8 mouse cellular contexts compared by ENCODE assay signal in the genomic region with DNA sequence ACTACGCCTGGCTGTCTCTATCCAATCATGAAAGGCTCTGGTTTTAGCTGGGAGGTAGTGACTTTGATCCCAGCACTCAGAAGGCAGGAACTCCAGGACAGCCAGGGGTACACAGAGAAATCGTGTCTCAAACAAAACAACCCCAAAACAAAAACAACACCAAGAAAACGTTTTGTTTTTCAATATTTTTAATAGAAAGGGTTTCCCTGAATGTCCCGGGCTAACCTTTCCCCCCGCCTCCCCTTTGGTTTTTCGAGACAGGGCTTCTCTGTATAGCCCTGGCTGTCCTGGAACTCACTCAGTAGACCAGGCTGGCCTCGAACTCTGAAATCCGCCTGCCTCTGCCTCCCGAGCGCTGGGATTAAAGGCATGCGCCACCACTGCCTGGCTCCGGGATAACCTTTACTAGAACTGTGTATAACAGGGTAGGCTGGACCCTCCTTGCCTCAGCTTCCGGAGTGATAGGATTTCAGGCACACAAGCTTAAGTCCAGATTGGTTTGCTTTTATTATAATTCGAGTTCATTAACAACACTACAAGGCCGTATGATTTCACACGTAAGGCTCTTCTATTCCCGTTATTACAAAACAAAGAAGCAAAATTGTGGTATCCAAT. TPM values are rescaled to one million over a fixed set of nuclear protein-coding genes. Genes with fewer than 3 reads are reported as not detected.
DNase-seq lines count a peak whose midpoint lies in the region; ATAC-seq lines count a peak whose summit lies in the region.

No protein-coding gene starts in this region.

- H3K9me3 ChIP-seq in heart, embryonic 13.5 days, result no peaks in the 10 kb centered on the region
- H3K9me3 ChIP-seq in forebrain, embryonic 11.5 days (ENCODE audit: control insufficient read depth, low read length), result no peaks in the 10 kb centered on the region; the same call in 1 of the 2 replicates
- no peaks in the 10 kb centered on the region for H3K9me3 ChIP-seq in limb, embryonic 15.5 days
- no peaks in the 10 kb centered on the region for H3K9me3 ChIP-seq in stomach, embryonic 14.5 days (ENCODE audit: control insufficient read depth, low read depth, low read length)

- H3K27ac ChIP-seq in heart, embryonic 13.5 days (replicated peaks), result peak overlapping the region; percentile 100
- H3K27ac ChIP-seq in forebrain, embryonic 11.5 days (ENCODE audit: low read depth, low read length), result peak overlapping the region; percentile 99
- H3K27ac ChIP-seq in limb, embryonic 15.5 days, result peak overlapping the region; percentile 100; the same call in 1 of the 2 replicates
- peak overlapping the region; percentile 100; the same call in 1 of the 2 replicates for H3K27ac ChIP-seq in stomach, embryonic 14.5 days (ENCODE audit: low read length)

- intact Hi-C loops in heart, postnatal 25 days (cut with DNase I), result loop anchor here (5.0 kb wide), 1 partner anchor 79 kb away; no protein-coding TSS in a partner anchor

- peaks cover 33% of the 10 kb centered on the region for H3K4me1 ChIP-seq in heart, embryonic 13.5 days
- 0 out of 2 replicates have a peak, but pooled peaks cover 5% of the 10 kb centered on the region for H3K4me1 ChIP-seq in forebrain, embryonic 11.5 days (replicated peaks; ENCODE audit: control insufficient read depth, insufficient read depth, low read length)
- H3K4me1 ChIP-seq in limb, embryonic 15.5 days, result peaks cover 29% of the 10 kb centered on the region
- peaks cover 18% of the 10 kb centered on the region for H3K4me1 ChIP-seq in stomach, embryonic 14.5 days (ENCODE audit: control insufficient read depth, insufficient read depth, low read length)

- WGBS in heart, embryonic 13.5 days, result 53% methylated on average over 17 of the region's 17 CpGs
- 69% methylated on average over 17 of the region's 17 CpGs for WGBS in forebrain, embryonic 11.5 days
- 58% methylated on average over 17 of the region's 17 CpGs for WGBS in limb, embryonic 15.5 days
- 55% methylated on average over 17 of the region's 17 CpGs for WGBS in stomach, embryonic 14.5 days

- DNase-seq in heart, postnatal 25 days (ENCODE audit: low spot score), result no peak
- DNase-seq in MEL-GATA-1-ER (ENCODE audit: extremely low read depth, low read depth), result peak; percentile 68
- no peak for DNase-seq in forebrain, embryonic 11.5 days (ENCODE audit: low spot score)
- DNase-seq in right cerebral cortex, postnatal 14 days, result no peak
- no peak for DNase-seq in layer of hippocampus, adult 9-10 months (ENCODE audit: low spot score)

- peak overlapping the region; percentile 99 for H3K4me3 ChIP-seq in heart, embryonic 13.5 days
- H3K4me3 ChIP-seq in forebrain, embryonic 11.5 days (ENCODE audit: low read depth, low read length), result peak overlapping the region; percentile 85
- H3K4me3 ChIP-seq in limb, embryonic 15.5 days, result peak overlapping the region; percentile 97
- H3K4me3 ChIP-seq in stomach, embryonic 14.5 days (ENCODE audit: low read depth, low read length), result peak overlapping the region; percentile 98

- H3K36me3 ChIP-seq in heart, embryonic 13.5 days, result peaks cover 34% of the 10 kb centered on the region
- peaks cover 8% of the 10 kb centered on the region; the same call in 1 of the 2 replicates for H3K36me3 ChIP-seq in forebrain, embryonic 11.5 days (ENCODE audit: control insufficient read depth, insufficient read depth, low read length)
- H3K36me3 ChIP-seq in limb, embryonic 15.5 days, result peaks cover 16% of the 10 kb centered on the region
- H3K36me3 ChIP-seq in stomach, embryonic 14.5 days (ENCODE audit: control insufficient read depth, insufficient read depth, low read length), result peaks cover 24% of the 10 kb centered on the region

- H3K27me3 ChIP-seq in heart, embryonic 13.5 days (replicated peaks), result no peaks in the 10 kb centered on the region
- no peaks in the 10 kb centered on the region for H3K27me3 ChIP-seq in forebrain, embryonic 11.5 days (ENCODE audit: control insufficient read depth, insufficient read depth, low read length)
- H3K27me3 ChIP-seq in limb, embryonic 15.5 days, result no peaks in the 10 kb centered on the region
- no peaks in the 10 kb centered on the region for H3K27me3 ChIP-seq in stomach, embryonic 14.5 days (ENCODE audit: control insufficient read depth, insufficient read depth, low read length)

- no peak for ATAC-seq in heart, embryonic 13.5 days (ENCODE audit: extremely low read depth, insufficient number of reproducible peaks, low FRiP score, low TSS enrichment)
- 0 out of 2 replicates have a peak, but pooled peaks have one; percentile 23 for ATAC-seq in forebrain, embryonic 11.5 days (replicated peaks; ENCODE audit: low FRiP score)
- no peak for ATAC-seq in limb, embryonic 15.5 days (ENCODE audit: insufficient number of reproducible peaks, low FRiP score, low TSS enrichment, low read depth)
- ATAC-seq in stomach, embryonic 14.5 days (ENCODE audit: insufficient number of reproducible peaks, insufficient read depth, low FRiP score, low read depth), result no peak

- H3K4me2 ChIP-seq in heart, embryonic 13.5 days, result peak overlapping the region; percentile 89
- peak overlapping the region; percentile 63 for H3K4me2 ChIP-seq in forebrain, embryonic 11.5 days (ENCODE audit: low read depth, low read length, severe bottlenecking)
- H3K4me2 ChIP-seq in limb, embryonic 15.5 days, result peak overlapping the region; percentile 47
- H3K4me2 ChIP-seq in stomach, embryonic 14.5 days (replicated peaks; ENCODE audit: low read depth, low read length), result peak overlapping the region; percentile 63

- peak overlapping the region; percentile 99 for H3K9ac ChIP-seq in heart, embryonic 13.5 days
- H3K9ac ChIP-seq in forebrain, embryonic 11.5 days (ENCODE audit: low read length), result peak overlapping the region; percentile 100
- no peak overlapping the region for H3K9ac ChIP-seq in limb, embryonic 15.5 days
- H3K9ac ChIP-seq in stomach, embryonic 14.5 days (replicated peaks; ENCODE audit: low read depth, low read length), result peak overlapping the region; percentile 97; the same call in 1 of the 2 replicates

RNA-seq across cellular contexts. Expression of a gene that starts 0.7 kb away (rescaled TPM):
- 170 and 175 TPM in 2 replicates for polyA plus RNA-seq in heart, embryonic 13.5 days (2015; fragmentation: Nextera tagmentation; extraction: Ambion mirVana)
- 100 to 1,000 TPM in 1 of 2 experiments, 10 to 100 TPM in 1; 95.4 to 116 TPM for total RNA-seq in heart, postnatal 25 days (2021)
- 559 and 563 TPM in 2 replicates for polyA plus RNA-seq in forebrain, embryonic 11.5 days (2014; fragmentation: Nextera tagmentation; extraction: Ambion mirVana)
- 208 and 244 TPM in 2 replicates for polyA plus RNA-seq in limb, embryonic 15.5 days (2015; fragmentation: Nextera tagmentation; extraction: Ambion mirVana)
- 345 and 362 TPM in 2 replicates for polyA plus RNA-seq in stomach, embryonic 14.5 days (2014; fragmentation: Nextera tagmentation; extraction: Ambion mirVana)

RNA-seq across cellular contexts. Expression of a gene that starts 21.6 kb away (rescaled TPM):
- polyA plus RNA-seq in heart, embryonic 13.5 days (2015; fragmentation: Nextera tagmentation; extraction: Ambion mirVana), result 21.9 and 22.1 TPM in 2 replicates
- 10 to 100 TPM; 40.7 to 45.3 TPM for total RNA-seq in heart, postnatal 25 days (2021)
- 84.8 and 87.7 TPM in 2 replicates for polyA plus RNA-seq in forebrain, embryonic 11.5 days (2014; fragmentation: Nextera tagmentation; extraction: Ambion mirVana)
- 31.9 and 35.6 TPM in 2 replicates for polyA plus RNA-seq in limb, embryonic 15.5 days (2015; fragmentation: Nextera tagmentation; extraction: Ambion mirVana)
- polyA plus RNA-seq in stomach, embryonic 14.5 days (2014; fragmentation: Nextera tagmentation; extraction: Ambion mirVana), result 46.5 and 50.8 TPM in 2 replicates

RNA-seq across cellular contexts. Expression of a gene that starts 51.4 kb away (rescaled TPM):
- polyA plus RNA-seq in heart, embryonic 13.5 days (2015; fragmentation: Nextera tagmentation; extraction: Ambion mirVana), result 16.8 and 18.1 TPM in 2 replicates
- 10 to 100 TPM; 50.4 to 55.1 TPM for total RNA-seq in heart, postnatal 25 days (2021)
- 26.2 and 29.0 TPM in 2 replicates for polyA plus RNA-seq in forebrain, embryonic 11.5 days (2014; fragmentation: Nextera tagmentation; extraction: Ambion mirVana)
- polyA plus RNA-seq in limb, embryonic 15.5 days (2015; fragmentation: Nextera tagmentation; extraction: Ambion mirVana), result 28.1 and 32.1 TPM in 2 replicates
- polyA plus RNA-seq in stomach, embryonic 14.5 days (2014; fragmentation: Nextera tagmentation; extraction: Ambion mirVana), result 21.7 and 24.9 TPM in 2 replicates

RNA-seq across cellular contexts. Expression of a gene that starts 59.1 kb away (rescaled TPM):
- polyA plus RNA-seq in heart, embryonic 13.5 days (2015; fragmentation: Nextera tagmentation; extraction: Ambion mirVana), result 19.1 and 19.7 TPM in 2 replicates
- total RNA-seq in heart, postnatal 25 days (2021), result 100 to 1,000 TPM; 350 to 375 TPM
- polyA plus RNA-seq in forebrain, embryonic 11.5 days (2014; fragmentation: Nextera tagmentation; extraction: Ambion mirVana), result 19.1 and 21.3 TPM in 2 replicates
- polyA plus RNA-seq in limb, embryonic 15.5 days (2015; fragmentation: Nextera tagmentation; extraction: Ambion mirVana), result 14.8 and 17.0 TPM in 2 replicates
- 14.2 and 16.7 TPM in 2 replicates for polyA plus RNA-seq in stomach, embryonic 14.5 days (2014; fragmentation: Nextera tagmentation; extraction: Ambion mirVana)
